ENCODE assay signal across 23 mouse cellular contexts in the genomic region with DNA sequence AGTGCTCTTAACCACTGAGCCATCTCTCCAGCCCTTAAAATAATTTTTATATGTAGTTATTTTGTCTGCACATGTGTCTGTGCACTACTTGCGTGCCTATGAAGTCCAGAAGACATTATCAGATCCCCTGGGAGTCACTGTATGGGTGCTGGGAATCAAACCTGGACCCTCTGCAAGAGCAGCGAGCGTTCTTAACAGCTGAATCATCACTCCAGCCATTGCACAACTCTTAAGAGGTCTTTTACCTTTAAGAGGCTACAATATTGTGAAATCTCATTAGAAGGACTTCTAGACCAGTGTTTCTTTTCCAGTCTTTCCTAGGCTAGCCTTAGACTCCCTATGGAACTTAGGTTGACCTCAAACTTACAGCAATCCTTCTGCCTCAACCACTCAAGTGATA. TPM values are rescaled to one million over a fixed set of nuclear protein-coding genes. Genes with fewer than 3 reads are reported as not detected.
DNase-seq lines count a peak whose midpoint lies in the region; ATAC-seq and TF ChIP-seq lines count a peak whose summit lies in the region.
"Had no signal": no experiment of that assay in that cellular context is flagged by ENCODE, and none has a peak within 500 bp of the region (broad histone marks: within the 10 kb centered on the region; RNA-seq: fewer than 3 reads in every experiment).

No protein-coding gene starts in this region.

- H3K9ac ChIP-seq in liver, adult 2 months (ENCODE audit: low read depth, low read length): no peak overlapping the region
- no peak overlapping the region for H3K9ac ChIP-seq in liver, embryonic 11.5 days (ENCODE audit: low read depth, low read length)
- H3K9ac ChIP-seq in midbrain, embryonic 16.5 days (ENCODE audit: low read depth, low read length): no peak overlapping the region
- H3K9ac ChIP-seq: forebrain, embryonic 13.5 days; forebrain, postnatal 0 days; heart, embryonic 15.5 days; hindbrain, embryonic 13.5 days had no signal

- WGBS in liver, adult 2 months: 50% methylated on average over 3 of the region's 3 CpGs
- 91% methylated on average over 3 of the region's 3 CpGs for WGBS in liver, embryonic 11.5 days
- 99% methylated on average over 3 of the region's 3 CpGs for WGBS in midbrain, embryonic 16.5 days

- no peaks in the 10 kb centered on the region for H3K9me3 ChIP-seq in liver, embryonic 11.5 days (ENCODE audit: control insufficient read depth, low read length)
- H3K9me3 ChIP-seq in midbrain, embryonic 16.5 days (replicated peaks; ENCODE audit: control insufficient read depth, low read length, poor library complexity, severe bottlenecking): no peaks in the 10 kb centered on the region
- H3K9me3 ChIP-seq: embryonic facial prominence, embryonic 10.5 days; forebrain, embryonic 13.5 days; heart, embryonic 15.5 days; hindbrain, embryonic 13.5 days had no signal

- no peak for TF ChIP-seq POLR2A in liver, adult 2 months (IDR thresholded peaks at IDR 0.05; ENCODE audit: extremely low read depth, insufficient read depth, low read length)

- H3K4me2 ChIP-seq in liver, embryonic 11.5 days: no peak overlapping the region
- H3K4me2 ChIP-seq in midbrain, embryonic 16.5 days (ENCODE audit: low read length): no peak overlapping the region
- H3K4me2 ChIP-seq: forebrain, embryonic 13.5 days; heart, embryonic 11.5 days; heart, embryonic 15.5 days; hindbrain, embryonic 13.5 days had no signal

- ATAC-seq in liver, embryonic 11.5 days (replicated peaks; ENCODE audit: low FRiP score): no peak
- no peak for ATAC-seq in midbrain, embryonic 16.5 days
- ATAC-seq: activated CD4-positive, CD25-positive, alpha-beta regulatory T cell, adult 4 months; forebrain, embryonic 13.5 days; forebrain, postnatal 0 days; Patski had no signal

- peak; percentile 71 for DNase-seq in liver, adult 2 months (ENCODE audit: extremely low read depth, low read depth, low spot score)
- no peak for DNase-seq in liver, embryonic 11.5 days (ENCODE audit: low spot score)
- peak; percentile 63 for DNase-seq in 416B (ENCODE audit: low read depth)
- peak; percentile 60 for DNase-seq in lung, postnatal 25 days (ENCODE audit: low spot score)
- peak; percentile 14 for DNase-seq in yolk sac, embryonic 10.5 days (ENCODE audit: low spot score)
- DNase-seq in urinary bladder, postnatal 4 days (ENCODE audit: low spot score in 2 of 2): no peak
- DNase-seq: adrenal gland, postnatal 14 days; cerebellum, adult 18-20 months; cerebellum, adult 9-11 months; cerebellum, postnatal 36 days; forebrain, postnatal 0 days; gastrocnemius, postnatal 14 days; heart, adult 18-20 months; heart, postnatal 14 days had no signal

- peaks cover 25% of the 10 kb centered on the region; the same call in 1 of the 2 replicates for H3K4me1 ChIP-seq in liver, adult 2 months (ENCODE audit: control insufficient read depth, insufficient read depth, low read length)
- H3K4me1 ChIP-seq in liver, embryonic 11.5 days (replicated peaks; ENCODE audit: control insufficient read depth, insufficient read depth, low read length): peaks cover 5% of the 10 kb centered on the region
- H3K4me1 ChIP-seq in midbrain, embryonic 16.5 days (ENCODE audit: control insufficient read depth, insufficient read depth, low read length): no peaks in the 10 kb centered on the region; the same call in 1 of the 2 replicates
- H3K4me1 ChIP-seq: embryonic facial prominence, embryonic 10.5 days had no signal

- TF ChIP-seq CTCF in liver, adult 2 months (IDR thresholded peaks at IDR 0.05; ENCODE audit: low read depth, low read length): no peak

- no peaks in the 10 kb centered on the region for H3K36me3 ChIP-seq in liver, adult 2 months (ENCODE audit: control insufficient read depth, insufficient read depth, low read length)
- H3K36me3 ChIP-seq in liver, embryonic 11.5 days (ENCODE audit: control insufficient read depth, insufficient read depth, low read length): no peaks in the 10 kb centered on the region
- no peaks in the 10 kb centered on the region for H3K36me3 ChIP-seq in midbrain, embryonic 16.5 days (ENCODE audit: control insufficient read depth, insufficient read depth, low read length)
- H3K36me3 ChIP-seq: heart, embryonic 15.5 days; hindbrain, embryonic 13.5 days had no signal

- no peak overlapping the region for H3K27ac ChIP-seq in liver, adult 2 months (replicated peaks; ENCODE audit: insufficient read depth, low read depth, low read length)
- no peak overlapping the region for H3K27ac ChIP-seq in liver, embryonic 11.5 days (ENCODE audit: low read depth, low read length)
- H3K27ac ChIP-seq in midbrain, embryonic 16.5 days (ENCODE audit: low read length): no peak overlapping the region
- H3K27ac ChIP-seq: embryonic facial prominence, embryonic 10.5 days; forebrain, embryonic 13.5 days; heart, embryonic 15.5 days; hindbrain, embryonic 13.5 days had no signal

- H3K27me3 ChIP-seq in liver, adult 2 months (ENCODE audit: control insufficient read depth, insufficient read depth, low read length): no peaks in the 10 kb centered on the region
- H3K27me3 ChIP-seq in liver, embryonic 11.5 days (replicated peaks; ENCODE audit: control insufficient read depth, insufficient read depth, low read length): no peaks in the 10 kb centered on the region
- H3K27me3 ChIP-seq in midbrain, embryonic 16.5 days (ENCODE audit: control insufficient read depth, insufficient read depth, low read depth, low read length): no peaks in the 10 kb centered on the region
- H3K27me3 ChIP-seq: CH12.LX; forebrain, embryonic 13.5 days; heart, embryonic 15.5 days; hindbrain, embryonic 13.5 days; Patski had no signal

- peaks cover 55% of the 10 kb centered on the region for H3K79me2 ChIP-seq in liver, adult 2 months (ENCODE audit: control insufficient read depth, insufficient read depth, low read length)

- H3K4me3 ChIP-seq in liver, adult 2 months (ENCODE audit: insufficient read depth, low read depth, low read length): no peak overlapping the region
- no peak overlapping the region for H3K4me3 ChIP-seq in liver, embryonic 11.5 days (ENCODE audit: low read depth, low read length)
- no peak overlapping the region for H3K4me3 ChIP-seq in midbrain, embryonic 16.5 days (ENCODE audit: low read depth, low read length)
- H3K4me3 ChIP-seq: embryonic facial prominence, embryonic 10.5 days; forebrain, embryonic 13.5 days; heart, embryonic 15.5 days; hindbrain, embryonic 13.5 days had no signal

RNA-seq across cellular contexts. Expression of gene Pias1, which starts 21.7 kb away (rescaled TPM):
- total RNA-seq in liver, adult 2 months (2014; rRNA removed): 7.9 and 8.3 TPM in 2 replicates
- 8.3 and 12.3 TPM in 2 replicates for polyA plus RNA-seq in liver, adult 2 months (2012; rRNA removed)
- 41.5 and 44.7 TPM in 2 replicates for polyA plus RNA-seq in liver, embryonic 11.5 days (2014; fragmentation: Nextera tagmentation; extraction: Ambion mirVana)
- 61.0 and 62.5 TPM in 2 replicates for polyA plus RNA-seq in midbrain, embryonic 16.5 days (2015; fragmentation: Nextera tagmentation; extraction: Ambion mirVana)

Comparison
In these comparisons a context has a peak if more than half of its experiments do, and no peak if none do; other contexts are left out.
1. DNase-seq: peak in liver, adult 2 months (single experiment), 416B (single experiment), lung, postnatal 25 days (single experiment) and yolk sac, embryonic 10.5 days (single experiment); none in liver, embryonic 11.5 days (single experiment) and urinary bladder, postnatal 4 days (0 of 2).